8 mouse cellular contexts compared by ENCODE assay signal in the genomic region with DNA sequence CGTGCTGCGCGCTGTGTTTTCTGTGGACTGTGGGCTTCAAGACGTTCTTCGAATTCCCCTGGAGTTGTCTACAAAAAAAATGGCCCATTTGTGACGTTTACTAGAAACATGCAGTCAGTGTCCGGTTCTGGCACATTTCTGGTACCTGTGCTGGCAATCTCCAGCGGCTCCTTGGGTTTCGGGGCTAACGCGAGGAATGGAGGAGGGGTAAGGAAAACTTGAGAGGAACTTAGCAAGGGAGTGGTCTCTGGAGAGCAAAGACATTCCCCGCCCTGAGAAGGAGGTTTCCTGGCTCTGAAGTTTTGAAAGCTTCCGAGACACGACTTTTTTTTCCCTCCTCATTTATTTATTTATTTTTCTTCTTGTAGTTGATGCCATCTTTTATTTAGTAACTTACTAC. TPM values are rescaled to one million over a fixed set of nuclear protein-coding genes. Genes with fewer than 3 reads are reported as not detected.
DNase-seq lines count a peak whose midpoint lies in the region; ATAC-seq and TF ChIP-seq lines count a peak whose summit lies in the region.

No protein-coding gene starts in this region.

- WGBS in kidney, adult 2 months = under 1% methylated on average over 14 of the region's 14 CpGs
- WGBS in midbrain, embryonic 16.5 days = under 1% methylated on average over 14 of the region's 14 CpGs

- H3K27ac ChIP-seq in kidney, adult 2 months (ENCODE audit: insufficient read depth, low read depth, low read length) = peak overlapping the region; percentile 8; the same call in 1 of the 2 replicates
- H3K27ac ChIP-seq in midbrain, embryonic 16.5 days (ENCODE audit: low read length) = 0 out of 2 replicates have a peak overlapping the region, but pooled peaks have one; percentile 43

- H3K4me1 ChIP-seq in kidney, adult 2 months (ENCODE audit: control insufficient read depth, insufficient read depth, low read length) = no peaks in the 10 kb centered on the region
- peaks cover 15% of the 10 kb centered on the region; the same call in 1 of the 2 replicates for H3K4me1 ChIP-seq in midbrain, embryonic 16.5 days (ENCODE audit: control insufficient read depth, insufficient read depth, low read length)

- peak overlapping the region; percentile 88 for H3K4me3 ChIP-seq in kidney, adult 2 months (ENCODE audit: insufficient read depth, low read depth, low read length)
- H3K4me3 ChIP-seq in midbrain, embryonic 16.5 days (ENCODE audit: low read depth, low read length) = peak overlapping the region; percentile 79

- H3K9me3 ChIP-seq in midbrain, embryonic 16.5 days (replicated peaks; ENCODE audit: control insufficient read depth, low read length, poor library complexity, severe bottlenecking) = no peaks in the 10 kb centered on the region

- H3K27me3 ChIP-seq in kidney, adult 2 months (replicated peaks; ENCODE audit: control insufficient read depth, insufficient read depth, low read length) = no peaks in the 10 kb centered on the region
- no peaks in the 10 kb centered on the region; the same call in 1 of the 2 replicates for H3K27me3 ChIP-seq in midbrain, embryonic 16.5 days (ENCODE audit: control insufficient read depth, insufficient read depth, low read depth, low read length)

- H3K4me2 ChIP-seq in midbrain, embryonic 16.5 days (ENCODE audit: low read length) = peak overlapping the region; percentile 85

- no peak for DNase-seq in kidney, adult 2 months
- DNase-seq in kidney, postnatal 10 days = no peak
- DNase-seq in embryo, embryonic 10.5 days (ENCODE audit: low spot score) = peak; percentile 71
- peak; percentile 26 for DNase-seq in hindlimb bud, embryonic 11.5 days (ENCODE audit: extremely low spot score, low read depth, low spot score)
- no peak for DNase-seq in cerebellum, postnatal 36 days
- DNase-seq in adrenal gland, postnatal 25 days = no peak
- DNase-seq in spleen, adult 12 weeks (ENCODE audit: low spot score) = no peak

- no peak; the same call in 1 of the 2 replicates for ATAC-seq in midbrain, embryonic 16.5 days

- no peaks in the 10 kb centered on the region for H3K36me3 ChIP-seq in kidney, adult 2 months (ENCODE audit: control insufficient read depth, insufficient read depth, low read length)
- H3K36me3 ChIP-seq in midbrain, embryonic 16.5 days (ENCODE audit: control insufficient read depth, insufficient read depth, low read length) = no peaks in the 10 kb centered on the region

- peak overlapping the region; percentile 80 for H3K9ac ChIP-seq in midbrain, embryonic 16.5 days (ENCODE audit: low read depth, low read length)

- TF ChIP-seq CTCF in kidney, adult 2 months (conservative IDR thresholded peaks at IDR 0.05; ENCODE audit: insufficient read depth, insufficient read length, low read depth, low read length) = no peak

- TF ChIP-seq POLR2A in kidney, adult 2 months (IDR thresholded peaks at IDR 0.05; ENCODE audit: low read depth, low read length) = no peak

RNA-seq across cellular contexts. Expression of gene Fbxl7, which starts 0.4 kb away (rescaled TPM):
- polyA plus RNA-seq in kidney, adult 2 months (2012; rRNA removed) = 2.8 and 2.9 TPM in 2 replicates
- 6.9 and 7.0 TPM in 2 replicates for polyA plus RNA-seq in midbrain, embryonic 16.5 days (2015; fragmentation: Nextera tagmentation; extraction: Ambion mirVana)
- total RNA-seq in adrenal gland, postnatal 25 days (2021) = 15.5 and 15.8 TPM in 2 replicates

Comparison
In these comparisons a context has a peak if more than half of its experiments do, and no peak if none do; other contexts are left out.
1. DNase-seq: peak in embryo, embryonic 10.5 days (single experiment) and hindlimb bud, embryonic 11.5 days (single experiment); none in kidney, adult 2 months (single experiment), kidney, postnatal 10 days (single experiment), cerebellum, postnatal 36 days (0 of 2), adrenal gland, postnatal 25 days (single experiment) and spleen, adult 12 weeks (single experiment).